Mouse (Mus musculus): ENCODE data around the gene Ly6g6c.

Gene Ly6g6c

DNA sequence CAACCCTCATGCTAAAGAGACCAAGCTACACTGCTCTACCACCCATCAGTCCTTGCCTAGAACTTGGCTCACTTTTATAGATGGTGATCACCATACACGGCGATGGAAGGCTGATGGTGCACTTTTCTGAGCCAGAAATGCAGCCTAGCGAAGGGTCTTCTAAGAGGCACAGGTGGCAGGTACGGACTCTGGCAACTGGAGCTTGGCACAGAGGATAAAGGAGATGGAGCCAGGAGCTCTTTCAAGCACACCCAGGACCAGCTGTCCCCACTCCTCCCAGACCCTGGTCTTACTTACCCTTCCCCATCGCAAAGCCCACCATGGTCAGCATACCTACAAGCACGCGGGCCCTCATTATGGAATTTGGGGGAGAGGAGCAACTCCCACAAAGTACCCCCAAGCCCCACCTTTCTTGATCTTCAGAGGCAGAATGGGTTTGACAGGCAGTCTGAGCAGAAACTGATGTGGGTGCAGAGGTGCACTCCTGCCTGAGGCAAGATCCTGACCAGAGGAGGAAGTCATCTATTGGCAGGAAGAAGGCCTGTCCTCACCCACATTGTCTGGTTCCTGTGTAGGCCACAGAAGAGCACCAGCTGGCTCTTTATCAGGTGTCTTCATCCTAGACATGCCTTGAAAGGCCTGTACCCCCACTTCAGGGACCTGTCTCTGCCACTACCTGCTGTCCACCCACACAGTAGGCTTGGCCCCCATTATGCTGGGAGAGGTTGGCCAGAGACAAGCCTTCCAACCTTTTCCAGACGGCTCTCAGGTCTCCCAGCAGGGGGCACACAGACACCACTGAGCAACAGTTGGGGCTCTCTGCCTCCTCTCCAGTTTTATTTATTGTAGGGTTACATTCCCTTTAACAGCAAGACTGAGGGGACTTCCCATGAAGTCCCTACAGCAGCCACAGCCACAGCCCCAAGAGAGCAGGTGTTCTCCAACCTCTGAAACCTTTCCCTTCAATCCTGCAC, 50.1 kb downstream of the Ly6g6c start, which contains the start of gene Ly6g5b:
Ly6g5b (minus strand) TSS at position 383 of the 974 bp plus-strand sequence.
- peak; percentile 73 for DNase-seq (ENCODE audit: low read depth)
